Mouse (Mus musculus): ENCODE data around the gene Gm16223.

Gene Gm16223

GRCm38 (mm10) chr5:42068188-42068579 lies 424 bp downstream of the Gm16223 start:
- no peaks in the 10 kb centered on the region for H3K36me3 ChIP-seq (ENCODE audit: insufficient read depth, low read length)
- H3K9me3 ChIP-seq (ENCODE audit: low read length): peaks cover 6% of the 10 kb centered on the region; the same call in 1 of the 2 replicates
- no peak overlapping the region for H3K4me3 ChIP-seq (replicated peaks; ENCODE audit: low read length)
- no peaks in the 10 kb centered on the region for H3K27me3 ChIP-seq (ENCODE audit: insufficient read depth, low read length)
- TF ChIP-seq CTCF (conservative IDR thresholded peaks at IDR 0.05; ENCODE audit: low read length): no peak
- TF ChIP-seq NANOG (IDR thresholded peaks at IDR 0.05; ENCODE audit: borderline replicate concordance, low read length): no peak
- TF ChIP-seq POU5F1 (IDR thresholded peaks at IDR 0.05; ENCODE audit: borderline replicate concordance, low read length): no peak
- peaks cover 6% of the 10 kb centered on the region; the same call in 1 of the 2 replicates for H3K4me1 ChIP-seq (replicated peaks; ENCODE audit: low read depth, low read length)

GRCm38 (mm10) chr5:42116586-42117346 lies 49.0 kb downstream of the Gm16223 start:
- H3K36me3 ChIP-seq (ENCODE audit: insufficient read depth, low read length): no peaks in the 10 kb centered on the region
- H3K9me3 ChIP-seq (ENCODE audit: low read length): no peaks in the 10 kb centered on the region
- no peak for TF ChIP-seq NANOG (IDR thresholded peaks at IDR 0.05; ENCODE audit: borderline replicate concordance, low read length)
- TF ChIP-seq POU5F1 (IDR thresholded peaks at IDR 0.05; ENCODE audit: borderline replicate concordance, low read length): no peak

GRCm38 (mm10) chr5:42125562-42125961 lies 57.8 kb downstream of the Gm16223 start:
- Histone ChIP-seq H3K4me1 (replicated peaks; ENCODE audit: low read depth, low read length) (no peaks in the 10 kb centered on the region), H3K27me3 (ENCODE audit: insufficient read depth, low read length) (no peaks in the 10 kb centered on the region), H3K36me3 (ENCODE audit: insufficient read depth, low read length) (no peaks in the 10 kb centered on the region), H3K4me3 (replicated peaks; ENCODE audit: low read length) (no peak overlapping the region), H3K9me3 (ENCODE audit: low read length) (no peaks in the 10 kb centered on the region)
- TF ChIP-seq POU5F1 (IDR thresholded peaks at IDR 0.05; ENCODE audit: borderline replicate concordance, low read length) (no peak), NANOG (IDR thresholded peaks at IDR 0.05; ENCODE audit: borderline replicate concordance, low read length) (no peak), CTCF (conservative IDR thresholded peaks at IDR 0.05; ENCODE audit: low read length) (no peak)

More at GRCm38 (mm10) chr5:42116586-42117346, 49.0 kb downstream of the Gm16223 start:
- Histone ChIP-seq H3K4me1 (replicated peaks; ENCODE audit: low read depth, low read length) (no peaks in the 10 kb centered on the region), H3K27me3 (ENCODE audit: insufficient read depth, low read length) (no peaks in the 10 kb centered on the region), H3K4me3 (replicated peaks; ENCODE audit: low read length) (no peak overlapping the region)

GRCm38 (mm10) chr5:42155626-42156025 lies 87.9 kb downstream of the Gm16223 start:
- no peaks in the 10 kb centered on the region; the same call in 1 of the 2 replicates for H3K9me3 ChIP-seq (ENCODE audit: low read length)
- no peak for TF ChIP-seq POU5F1 (IDR thresholded peaks at IDR 0.05; ENCODE audit: borderline replicate concordance, low read length)

GRCm38 (mm10) chr5:42164731-42165130 lies 97.0 kb downstream of the Gm16223 start:
- Histone ChIP-seq H3K36me3 (ENCODE audit: insufficient read depth, low read length) (no peaks in the 10 kb centered on the region), H3K9me3 (ENCODE audit: low read length) (peaks cover 15% of the 10 kb centered on the region)
- TF ChIP-seq POU5F1 (IDR thresholded peaks at IDR 0.05; ENCODE audit: borderline replicate concordance, low read length) (no peak), CTCF (conservative IDR thresholded peaks at IDR 0.05; ENCODE audit: low read length) (no peak), NANOG (IDR thresholded peaks at IDR 0.05; ENCODE audit: borderline replicate concordance, low read length) (no peak)

More at GRCm38 (mm10) chr5:42155626-42156025, 87.9 kb downstream of the Gm16223 start:
- no peaks in the 10 kb centered on the region for H3K27me3 ChIP-seq (ENCODE audit: insufficient read depth, low read length)
- H3K4me3 ChIP-seq (replicated peaks; ENCODE audit: low read length): no peak overlapping the region
- H3K36me3 ChIP-seq (ENCODE audit: insufficient read depth, low read length): no peaks in the 10 kb centered on the region
- H3K4me1 ChIP-seq (replicated peaks; ENCODE audit: low read depth, low read length): no peaks in the 10 kb centered on the region

GRCm38 (mm10) chr5:42166311-42166710 lies 98.6 kb downstream of the Gm16223 start:
- Histone ChIP-seq H3K27me3 (ENCODE audit: insufficient read depth, low read length) (no peaks in the 10 kb centered on the region), H3K36me3 (ENCODE audit: insufficient read depth, low read length) (no peaks in the 10 kb centered on the region), H3K9me3 (ENCODE audit: low read length) (peaks cover 15% of the 10 kb centered on the region), H3K4me3 (replicated peaks; ENCODE audit: low read length) (no peak overlapping the region), H3K4me1 (replicated peaks; ENCODE audit: low read depth, low read length) (no peaks in the 10 kb centered on the region)
- no peak for TF ChIP-seq NANOG (IDR thresholded peaks at IDR 0.05; ENCODE audit: borderline replicate concordance, low read length)
- no peak for TF ChIP-seq POU5F1 (IDR thresholded peaks at IDR 0.05; ENCODE audit: borderline replicate concordance, low read length)
- TF ChIP-seq CTCF (conservative IDR thresholded peaks at IDR 0.05; ENCODE audit: low read length): no peak

More at GRCm38 (mm10) chr5:42164731-42165130, 97.0 kb downstream of the Gm16223 start:
- no peak overlapping the region for H3K4me3 ChIP-seq (replicated peaks; ENCODE audit: low read length)
- H3K27me3 ChIP-seq (ENCODE audit: insufficient read depth, low read length): no peaks in the 10 kb centered on the region
- H3K4me1 ChIP-seq (replicated peaks; ENCODE audit: low read depth, low read length): no peaks in the 10 kb centered on the region

- TF ChIP-seq CTCF (conservative IDR thresholded peaks at IDR 0.05; ENCODE audit: low read length) (no peak), POU5F1 (IDR thresholded peaks at IDR 0.05; ENCODE audit: borderline replicate concordance, low read length) (no peak), NANOG (IDR thresholded peaks at IDR 0.05; ENCODE audit: borderline replicate concordance, low read length) (no peak)
- peaks cover 10% of the 10 kb centered on the region for H3K9me3 ChIP-seq (ENCODE audit: low read length)
- no peaks in the 10 kb centered on the region for H3K27me3 ChIP-seq (ENCODE audit: insufficient read depth, low read length)
- H3K4me1 ChIP-seq (replicated peaks; ENCODE audit: low read depth, low read length): no peaks in the 10 kb centered on the region
- no peaks in the 10 kb centered on the region for H3K36me3 ChIP-seq (ENCODE audit: insufficient read depth, low read length)
- no peak overlapping the region for H3K4me3 ChIP-seq (replicated peaks; ENCODE audit: low read length)
Observed at GRCm38 (mm10) chr5:42168071-42168470, 100.3 kb downstream of the Gm16223 start.

GRCm38 (mm10) chr5:42168785-42169184 lies 101.0 kb downstream of the Gm16223 start:
- Histone ChIP-seq H3K9me3 (ENCODE audit: low read length) (peaks cover 3% of the 10 kb centered on the region; the same call in 1 of the 2 replicates), H3K27me3 (ENCODE audit: insufficient read depth, low read length) (no peaks in the 10 kb centered on the region), H3K4me3 (replicated peaks; ENCODE audit: low read length) (no peak overlapping the region), H3K4me1 (replicated peaks; ENCODE audit: low read depth, low read length) (no peaks in the 10 kb centered on the region), H3K36me3 (ENCODE audit: insufficient read depth, low read length) (no peaks in the 10 kb centered on the region)
- TF ChIP-seq NANOG (IDR thresholded peaks at IDR 0.05; ENCODE audit: borderline replicate concordance, low read length) (no peak), CTCF (conservative IDR thresholded peaks at IDR 0.05; ENCODE audit: low read length) (no peak), POU5F1 (IDR thresholded peaks at IDR 0.05; ENCODE audit: borderline replicate concordance, low read length) (no peak)
